Mouse (Mus musculus): ENCODE measurements at regions not wholly inside any gene's neighbourhood (a gene's known extent, or its start where the extent isn't known, plus 50 kb on each side); places are given as distances from the start of the nearest gene placed in this dataset.
"Not testable (repeated sequence)": the region's sequence is repeated elsewhere in the genome, so short reads cannot be mapped to it uniquely, and the experiment has no call there.

DNA sequence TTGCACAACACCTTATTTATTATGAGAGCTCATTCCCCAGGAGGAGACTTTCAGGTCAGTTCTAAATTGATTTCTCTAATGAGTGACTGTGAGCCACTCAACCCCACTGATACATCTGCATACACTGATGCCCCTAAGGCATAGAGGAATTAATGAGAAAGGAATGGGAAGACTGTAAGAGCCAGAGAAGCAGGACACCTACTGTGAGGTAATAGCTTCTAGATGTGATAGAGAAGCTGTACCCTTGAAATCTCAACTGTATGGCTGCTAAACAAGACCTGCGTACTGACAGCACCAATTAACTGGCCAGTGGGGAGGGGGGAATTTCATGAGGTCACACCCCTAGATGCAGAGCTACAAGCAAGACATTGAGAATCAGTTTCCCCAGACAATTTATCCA is 128.3 kb upstream of the Ranbp3l start:
- ATAC-seq (ENCODE audit: low read depth), result no peak
- Histone ChIP-seq H3K9me3 (replicated peaks; ENCODE audit: control insufficient read depth, low read length) (no peaks in the 10 kb centered on the region), H3K27ac (ENCODE audit: low read length) (no peak overlapping the region), H3K4me2 (ENCODE audit: low read depth, low read length) (no peak overlapping the region), H3K4me1 (ENCODE audit: control insufficient read depth, low read depth, low read length) (no peaks in the 10 kb centered on the region), H3K9ac (ENCODE audit: low read depth, low read length) (no peak overlapping the region), H3K36me3 (ENCODE audit: control insufficient read depth, insufficient read depth) (no peaks in the 10 kb centered on the region), H3K27me3 (ENCODE audit: control insufficient read depth, insufficient read depth, low read depth, low read length) (no peaks in the 10 kb centered on the region), H3K4me3 (ENCODE audit: low read depth, low read length) (no peak overlapping the region)
- 86% methylated on average over 1 of the region's 1 CpGs for WGBS (ENCODE audit: insufficient replicate concordance)

DNA sequence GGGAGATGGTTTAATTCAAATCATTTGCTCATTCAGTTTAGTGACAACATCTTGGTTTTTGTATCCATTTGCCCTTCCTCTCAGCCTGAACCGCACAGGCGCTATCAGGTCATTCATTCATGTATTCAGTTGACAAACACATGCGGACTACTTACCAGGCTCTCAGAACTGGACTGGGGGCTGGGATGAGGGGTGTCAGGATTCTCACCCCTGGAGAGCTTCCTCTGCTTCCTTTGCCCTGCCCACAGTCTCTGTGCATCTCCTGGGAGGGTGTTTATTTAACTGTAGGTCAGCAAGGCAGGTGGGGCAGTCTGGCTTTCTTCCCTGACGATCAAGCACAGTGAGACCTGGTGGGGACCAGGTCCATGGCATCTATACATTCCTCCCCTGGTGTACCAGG is 123.6 kb upstream of the Slc1a3 start:
- WGBS (ENCODE audit: insufficient replicate concordance), result 67% methylated on average over 4 of the region's 4 CpGs
- no peak for ATAC-seq (ENCODE audit: low read depth)
- no peaks in the 10 kb centered on the region for H3K4me1 ChIP-seq (ENCODE audit: control insufficient read depth, low read depth, low read length)

DNA sequence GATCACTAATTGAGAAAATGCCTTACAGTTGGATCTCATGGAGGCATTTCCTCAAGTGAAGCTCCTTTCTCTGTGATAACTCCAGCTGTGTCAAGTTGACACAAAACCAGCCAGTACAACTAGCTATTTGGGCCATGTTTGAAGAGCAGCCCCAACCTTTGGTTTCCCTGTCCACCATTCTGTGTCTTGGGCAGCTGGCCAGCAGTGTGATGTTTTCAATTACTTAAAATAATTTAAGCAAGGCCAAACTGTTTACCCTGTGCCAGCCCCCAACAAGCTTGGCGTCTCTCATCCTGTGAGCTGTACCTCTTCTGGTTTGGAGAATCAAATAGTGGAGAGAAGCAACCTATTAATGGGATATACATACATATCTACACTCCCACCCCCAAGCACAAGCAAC is 122.4 kb upstream of the Slc1a3 start:
- Histone ChIP-seq H3K9me3 (replicated peaks; ENCODE audit: control insufficient read depth, low read length) (no peaks in the 10 kb centered on the region), H3K4me1 (ENCODE audit: control insufficient read depth, low read depth, low read length) (no peaks in the 10 kb centered on the region), H3K27ac (ENCODE audit: low read length) (no peak overlapping the region), H3K4me2 (ENCODE audit: low read depth, low read length) (no peak overlapping the region), H3K4me3 (ENCODE audit: low read depth, low read length) (no peak overlapping the region), H3K36me3 (ENCODE audit: control insufficient read depth, insufficient read depth) (no peaks in the 10 kb centered on the region), H3K9ac (ENCODE audit: low read depth, low read length) (no peak overlapping the region), H3K27me3 (ENCODE audit: control insufficient read depth, insufficient read depth, low read depth, low read length) (no peaks in the 10 kb centered on the region)
- no peak for ATAC-seq (ENCODE audit: low read depth)
- 58% methylated on average over 1 of the region's 1 CpGs for WGBS (ENCODE audit: insufficient replicate concordance)

More for the DNA sequence above, 123.6 kb upstream of the Slc1a3 start:
- H3K27me3 ChIP-seq (ENCODE audit: control insufficient read depth, insufficient read depth, low read depth, low read length), result no peaks in the 10 kb centered on the region
- H3K27ac ChIP-seq (ENCODE audit: low read length), result no peak overlapping the region
- H3K4me3 ChIP-seq (ENCODE audit: low read depth, low read length), result no peak overlapping the region
- H3K9me3 ChIP-seq (replicated peaks; ENCODE audit: control insufficient read depth, low read length), result no peaks in the 10 kb centered on the region
- H3K4me2 ChIP-seq (ENCODE audit: low read depth, low read length), result no peak overlapping the region
- H3K36me3 ChIP-seq (ENCODE audit: control insufficient read depth, insufficient read depth), result no peaks in the 10 kb centered on the region
- H3K9ac ChIP-seq (ENCODE audit: low read depth, low read length), result no peak overlapping the region

DNA sequence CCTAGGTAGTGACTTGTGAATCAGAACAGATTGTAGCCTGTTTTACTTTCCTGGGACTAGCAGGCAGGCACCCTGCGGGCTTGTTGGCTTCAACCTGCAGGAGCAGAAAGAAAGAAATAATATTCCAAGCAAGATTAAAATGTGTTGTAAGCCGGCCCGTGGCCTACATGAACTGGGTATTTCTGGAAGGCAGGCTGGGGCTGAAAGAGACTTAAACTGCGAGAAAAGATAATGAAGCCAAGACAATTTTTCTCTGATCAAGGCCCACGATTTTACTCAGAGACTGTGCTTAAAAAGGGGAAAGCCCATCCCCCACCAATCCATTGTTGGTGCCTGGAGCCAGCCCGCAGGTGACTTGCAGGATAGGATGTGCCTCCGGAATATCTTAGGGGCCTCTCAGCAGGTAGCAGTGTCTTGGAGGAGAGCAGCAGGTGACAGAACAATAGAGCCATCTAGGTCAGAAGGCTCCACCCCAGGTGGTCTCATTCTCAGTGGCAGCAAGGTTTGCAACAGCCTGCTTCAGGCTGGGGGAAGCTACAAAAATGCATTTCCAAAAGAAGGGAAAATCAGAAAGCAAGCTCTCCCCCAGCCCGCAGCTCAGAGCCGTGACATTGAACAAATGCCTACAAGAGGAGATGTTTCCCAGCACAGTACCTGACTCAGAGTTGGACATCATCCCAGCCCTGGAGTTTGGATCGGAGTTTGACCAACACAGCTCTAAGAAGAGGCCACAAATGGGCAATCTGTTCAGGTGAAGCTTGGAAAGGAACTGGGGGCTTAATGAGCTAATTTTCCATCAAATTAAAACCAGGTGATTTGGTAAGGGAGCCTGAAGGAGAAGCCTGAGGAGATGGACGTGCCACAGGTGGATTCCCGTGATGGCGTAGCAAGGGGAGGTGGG is 121.4 kb upstream of the Slc1a3 start:
- H3K27ac ChIP-seq (ENCODE audit: low read length), result no peak overlapping the region
- no peak overlapping the region for H3K4me2 ChIP-seq (ENCODE audit: low read depth, low read length)
- no peaks in the 10 kb centered on the region for H3K36me3 ChIP-seq (ENCODE audit: control insufficient read depth, insufficient read depth)
- H3K27me3 ChIP-seq (ENCODE audit: control insufficient read depth, insufficient read depth, low read depth, low read length), result no peaks in the 10 kb centered on the region
- 53% methylated on average over 13 of the region's 13 CpGs for WGBS (ENCODE audit: insufficient replicate concordance)
- H3K4me1 ChIP-seq (ENCODE audit: control insufficient read depth, low read depth, low read length), result no peaks in the 10 kb centered on the region
- no peak for ATAC-seq (ENCODE audit: low read depth)
- H3K9me3 ChIP-seq (replicated peaks; ENCODE audit: control insufficient read depth, low read length), result no peaks in the 10 kb centered on the region
- H3K9ac ChIP-seq (ENCODE audit: low read depth, low read length), result no peak overlapping the region
- no peak overlapping the region for H3K4me3 ChIP-seq (ENCODE audit: low read depth, low read length)

DNA sequence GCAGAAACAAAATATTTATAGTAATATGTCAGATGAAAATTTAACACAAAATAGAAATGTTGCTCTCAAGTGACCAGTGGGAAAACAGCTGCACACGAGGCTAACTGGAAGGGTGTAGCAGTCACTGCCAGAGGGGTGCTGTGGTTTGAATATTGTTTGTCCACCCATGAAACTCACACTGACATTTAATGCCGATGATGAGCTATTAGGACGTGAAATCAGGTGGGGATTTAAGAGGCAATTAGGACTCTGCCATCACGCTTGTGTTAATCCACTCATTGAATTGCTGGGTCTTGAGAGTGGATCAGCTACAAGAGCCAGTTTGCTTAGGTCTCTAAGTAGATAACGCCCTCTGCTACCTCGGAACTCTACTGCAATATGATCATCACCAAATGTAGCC is 114.3 kb upstream of the Slc1a3 start:
- Histone ChIP-seq H3K27ac (ENCODE audit: low read length) (no peak overlapping the region), H3K36me3 (ENCODE audit: control insufficient read depth, insufficient read depth) (no peaks in the 10 kb centered on the region), H3K9me3 (replicated peaks; ENCODE audit: control insufficient read depth, low read length) (no peaks in the 10 kb centered on the region), H3K9ac (ENCODE audit: low read depth, low read length) (no peak overlapping the region), H3K4me1 (ENCODE audit: control insufficient read depth, low read depth, low read length) (no peaks in the 10 kb centered on the region), H3K4me2 (ENCODE audit: low read depth, low read length) (no peak overlapping the region), H3K4me3 (ENCODE audit: low read depth, low read length) (no peak overlapping the region), H3K27me3 (ENCODE audit: control insufficient read depth, insufficient read depth, low read depth, low read length) (no peaks in the 10 kb centered on the region)
- no peak for ATAC-seq (ENCODE audit: low read depth)
- WGBS (ENCODE audit: insufficient replicate concordance), result 68% methylated on average over 6 of the region's 6 CpGs

DNA sequence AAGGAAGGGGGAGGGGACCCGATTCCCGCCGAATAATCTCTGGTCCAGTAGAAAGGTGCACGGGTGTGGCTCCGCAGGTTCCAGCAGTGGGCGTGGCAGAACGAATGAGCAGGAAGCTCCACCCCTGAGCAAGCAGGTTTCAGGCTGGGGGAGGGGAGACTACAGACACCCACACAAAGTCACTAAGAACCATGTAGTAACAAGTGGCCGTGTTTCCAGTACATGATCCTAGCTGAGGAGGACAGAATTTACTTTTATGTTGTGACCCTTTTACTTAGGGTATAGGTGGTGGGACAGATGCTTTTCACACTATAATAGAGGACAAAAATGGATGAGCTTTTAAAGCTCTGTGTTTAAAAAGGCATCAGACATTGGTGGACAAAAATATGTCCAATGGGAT is 112.2 kb upstream of the Slc1a3 start:
- H3K4me2 ChIP-seq (ENCODE audit: low read depth, low read length); ATAC-seq (ENCODE audit: low read depth); H3K27me3 ChIP-seq (ENCODE audit: control insufficient read depth, insufficient read depth, low read depth, low read length); H3K4me3 ChIP-seq (ENCODE audit: low read depth, low read length); H3K36me3 ChIP-seq (ENCODE audit: control insufficient read depth, insufficient read depth); H3K27ac ChIP-seq (ENCODE audit: low read length); H3K4me1 ChIP-seq (ENCODE audit: control insufficient read depth, low read depth, low read length); H3K9ac ChIP-seq (ENCODE audit: low read depth, low read length); H3K9me3 ChIP-seq (replicated peaks; ENCODE audit: control insufficient read depth, low read length): not testable (repeated sequence)
- 68% methylated on average over 2 of the region's 8 CpGs for WGBS (ENCODE audit: insufficient replicate concordance)

DNA sequence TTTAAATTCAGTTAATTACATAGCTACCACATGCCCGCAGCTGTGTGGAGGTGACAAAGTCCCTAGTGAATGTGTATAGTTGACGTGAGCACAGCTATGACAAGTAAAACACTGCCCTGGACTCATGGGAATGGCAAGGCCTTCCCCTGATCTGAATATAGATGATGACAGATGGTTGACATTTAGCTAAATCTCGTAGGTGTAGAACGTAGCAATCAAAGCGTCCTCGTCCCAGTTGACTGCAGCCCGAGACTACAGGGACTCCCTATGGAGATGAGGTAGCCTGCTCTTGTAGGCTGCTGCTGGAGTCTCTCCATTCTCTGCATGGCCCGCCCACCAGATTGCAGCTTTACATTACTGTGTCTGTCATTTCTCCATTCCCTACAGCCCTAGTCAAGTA is 107.0 kb upstream of the Slc1a3 start:
- Histone ChIP-seq H3K4me1 (ENCODE audit: control insufficient read depth, low read depth, low read length) (no peaks in the 10 kb centered on the region), H3K9me3 (replicated peaks; ENCODE audit: control insufficient read depth, low read length) (no peaks in the 10 kb centered on the region), H3K27me3 (ENCODE audit: control insufficient read depth, insufficient read depth, low read depth, low read length) (no peaks in the 10 kb centered on the region), H3K4me2 (ENCODE audit: low read depth, low read length) (no peak overlapping the region), H3K9ac (ENCODE audit: low read depth, low read length) (no peak overlapping the region), H3K4me3 (ENCODE audit: low read depth, low read length) (no peak overlapping the region), H3K27ac (ENCODE audit: low read length) (no peak overlapping the region), H3K36me3 (ENCODE audit: control insufficient read depth, insufficient read depth) (no peaks in the 10 kb centered on the region)
- ATAC-seq (ENCODE audit: low read depth), result no peak
- WGBS (ENCODE audit: insufficient replicate concordance), result 64% methylated on average over 8 of the region's 8 CpGs

DNA sequence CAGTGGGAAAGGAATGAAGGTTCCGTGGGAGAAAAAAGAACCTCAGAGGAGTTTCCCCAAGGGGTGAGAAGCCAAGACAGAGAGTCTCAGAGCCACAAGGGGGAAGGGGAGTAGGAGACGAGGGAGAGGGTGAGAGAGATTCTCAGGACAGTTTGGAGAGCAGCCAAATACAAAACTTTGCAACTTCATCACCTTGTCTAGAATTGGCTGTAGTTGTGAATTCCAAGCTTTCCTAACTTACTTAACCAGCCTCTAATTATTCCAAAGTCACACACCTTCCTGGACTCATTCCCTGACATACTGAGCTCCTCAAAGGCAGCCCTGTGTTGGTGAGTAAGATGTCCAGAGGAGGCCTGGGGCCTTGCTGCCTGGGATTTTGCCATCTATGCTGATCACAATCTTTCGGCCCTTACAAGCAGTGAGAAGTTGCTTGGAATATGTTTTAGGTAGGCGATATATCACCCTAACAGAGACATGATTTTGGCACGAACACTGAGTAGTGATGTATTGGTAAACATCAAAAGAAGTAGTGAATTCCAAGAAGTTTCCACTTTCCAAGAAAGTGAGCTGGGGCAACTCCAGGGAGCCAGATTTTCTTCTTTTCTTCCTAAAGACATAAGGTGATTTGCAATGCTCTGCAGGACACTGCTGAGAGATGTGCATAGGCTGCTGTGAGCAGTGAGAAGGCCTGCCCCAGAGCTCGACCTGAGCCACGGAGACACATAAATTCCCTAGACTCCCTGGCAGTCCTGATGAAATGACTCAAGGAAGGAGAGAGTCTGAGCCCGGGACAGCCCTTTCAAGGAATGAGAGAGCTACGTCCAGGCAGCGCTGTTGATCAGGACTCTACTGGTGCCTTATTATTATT is 106.2 kb upstream of the Slc1a3 start:
- no peak overlapping the region for H3K4me2 ChIP-seq (ENCODE audit: low read depth, low read length)
- no peaks in the 10 kb centered on the region for H3K27me3 ChIP-seq (ENCODE audit: control insufficient read depth, insufficient read depth, low read depth, low read length)
- 63% methylated on average over 10 of the region's 10 CpGs for WGBS (ENCODE audit: insufficient replicate concordance)
- H3K4me3 ChIP-seq (ENCODE audit: low read depth, low read length), result no peak overlapping the region
- H3K27ac ChIP-seq (ENCODE audit: low read length), result no peak overlapping the region
- H3K9me3 ChIP-seq (replicated peaks; ENCODE audit: control insufficient read depth, low read length), result no peaks in the 10 kb centered on the region
- no peak for ATAC-seq (ENCODE audit: low read depth)
- no peak overlapping the region for H3K9ac ChIP-seq (ENCODE audit: low read depth, low read length)
- H3K4me1 ChIP-seq (ENCODE audit: control insufficient read depth, low read depth, low read length), result no peaks in the 10 kb centered on the region
- H3K36me3 ChIP-seq (ENCODE audit: control insufficient read depth, insufficient read depth), result no peaks in the 10 kb centered on the region

DNA sequence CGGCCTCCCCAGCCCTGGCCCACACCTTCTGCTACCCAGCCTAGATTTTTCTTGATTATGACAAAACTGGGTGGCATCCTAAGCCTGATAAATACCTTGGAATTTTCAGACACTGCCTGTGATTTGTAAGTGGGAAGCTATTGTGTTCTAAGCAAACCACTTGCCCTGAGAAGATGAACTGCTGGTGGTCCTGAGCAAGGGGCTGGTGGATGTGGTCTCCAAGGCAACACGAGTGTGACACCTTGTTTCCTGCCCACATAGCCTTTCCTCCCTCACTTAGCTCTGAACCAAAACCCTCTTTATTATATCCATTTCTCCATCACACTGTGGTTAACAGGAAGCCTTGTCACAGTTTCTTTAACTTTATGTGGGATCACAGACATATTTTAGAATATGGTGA is 105.4 kb upstream of the Slc1a3 start:
- no peaks in the 10 kb centered on the region for H3K4me1 ChIP-seq (ENCODE audit: control insufficient read depth, low read depth, low read length)
- WGBS (ENCODE audit: insufficient replicate concordance), result 33% methylated on average over 2 of the region's 2 CpGs
- ATAC-seq (ENCODE audit: low read depth), result no peak
- H3K4me3 ChIP-seq (ENCODE audit: low read depth, low read length), result no peak overlapping the region
- H3K9me3 ChIP-seq (replicated peaks; ENCODE audit: control insufficient read depth, low read length), result no peaks in the 10 kb centered on the region
- no peaks in the 10 kb centered on the region for H3K27me3 ChIP-seq (ENCODE audit: control insufficient read depth, insufficient read depth, low read depth, low read length)
- no peak overlapping the region for H3K4me2 ChIP-seq (ENCODE audit: low read depth, low read length)
- H3K27ac ChIP-seq (ENCODE audit: low read length), result no peak overlapping the region
- no peaks in the 10 kb centered on the region for H3K36me3 ChIP-seq (ENCODE audit: control insufficient read depth, insufficient read depth)
- H3K9ac ChIP-seq (ENCODE audit: low read depth, low read length), result no peak overlapping the region

Data from liver, embryonic 16.5 days (tissue).